Mouse (Mus musculus) bone marrow, adult 2 months (tissue): ENCODE data around the gene Dock2.

ENCODE experiments used
- CTCF ChIP-seq: fragments of 200-500 bp; IDR thresholded peaks from 2 replicates; pipeline ENCODE4 v1.5.1; 2011; ENCODE audit warnings: low read length, control low read depth; ENCODE audit not compliant: control insufficient read depth, insufficient read depth
- POLR2A ChIP-seq: fragments of 200-500 bp; IDR thresholded peaks from 2 replicates; pipeline ENCODE4 v1.6.1; 2011; ENCODE audit warnings: low read depth, mild to moderate bottlenecking, control low read depth, low read length, borderline replicate concordance; ENCODE audit not compliant: control insufficient read depth

DNA sequence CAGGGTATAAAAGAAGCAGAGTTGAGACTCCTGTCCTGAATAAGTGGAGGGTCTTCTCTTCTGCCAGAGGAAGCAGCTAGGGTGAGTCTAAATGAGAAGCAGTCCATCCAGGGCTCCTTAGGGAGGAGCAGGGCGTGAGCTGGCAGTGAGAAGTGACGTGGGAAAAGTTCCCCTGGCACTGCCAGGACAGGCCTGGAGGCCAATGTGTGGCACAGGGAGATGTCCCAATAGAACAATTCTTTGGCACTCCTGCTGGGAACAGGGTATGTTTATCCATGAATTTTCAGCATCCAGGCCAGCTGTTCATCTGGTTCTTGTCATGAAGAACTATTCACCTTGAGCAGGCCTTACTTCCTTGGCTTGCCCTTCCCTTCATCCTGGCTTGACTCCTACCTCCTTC is 604.9 kb downstream of the Dock2 start:
- TF ChIP-seq CTCF (no peak), POLR2A (no peak)
